Comparison of ENCODE assay signal across 8 mouse cellular contexts in the genomic region with DNA sequence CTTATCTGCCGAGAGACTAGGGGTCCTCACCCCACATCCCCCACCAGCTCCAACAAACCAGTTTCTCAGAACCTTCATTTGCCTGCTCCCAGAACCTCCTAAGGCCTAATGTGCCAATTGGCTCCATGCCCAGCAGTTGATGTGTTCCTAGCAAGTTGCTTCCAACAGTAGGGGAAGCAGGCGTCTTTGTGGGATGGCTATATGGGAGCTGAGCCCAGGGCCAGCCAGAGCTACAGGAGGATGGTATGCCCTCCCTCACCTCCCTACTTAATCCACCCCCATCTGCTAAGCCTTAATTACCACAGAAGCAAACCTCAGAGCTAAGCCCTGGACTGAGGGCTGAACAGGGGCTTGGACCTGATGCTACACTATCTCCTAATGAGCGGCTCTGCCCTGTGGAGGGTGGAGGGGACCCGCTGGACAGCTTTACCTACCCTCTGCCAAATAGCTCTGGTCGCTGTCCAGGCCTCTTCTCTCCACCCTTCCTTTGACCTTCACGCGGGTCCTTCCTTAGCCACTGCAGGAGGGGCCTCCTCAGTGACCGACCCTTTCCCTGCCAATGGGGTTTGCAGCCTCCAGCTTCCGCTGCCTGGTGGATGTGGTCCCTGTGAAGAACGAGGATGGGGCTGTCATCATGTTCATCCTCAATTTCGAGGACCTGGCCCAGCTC. TPM values are rescaled to one million over a fixed set of nuclear protein-coding genes. Genes with fewer than 3 reads are reported as not detected.
DNase-seq lines count a peak whose midpoint lies in the region; ATAC-seq lines count a peak whose summit lies in the region.

No protein-coding gene starts in this region.

- peak; percentile 60 to 61 for DNase-seq in heart, adult 18-20 months
- DNase-seq in heart, postnatal 25 days (ENCODE audit: low spot score): no peak
- DNase-seq in right cerebral cortex, adult 18-20 months: peak; percentile 47
- DNase-seq in right cerebral cortex, postnatal 25 days: no peak
- peak; percentile 67 for DNase-seq in heart, postnatal 4 days
- DNase-seq in retina, postnatal 7 days (ENCODE audit: low read depth, low spot score): peak; percentile 57
- no peak for DNase-seq in embryo, embryonic 10.5 days (ENCODE audit: low spot score)

- intact Hi-C loops in heart, postnatal 25 days (cut with DNase I): no loop called here

- ATAC-seq in granulocyte monocyte progenitor cell, adult 5-6 weeks (replicated peaks; ENCODE audit: poor library complexity, severe bottlenecking): no peak

RNA-seq across cellular contexts. Expression of a gene that starts 5.8 kb away (rescaled TPM):
- under 1 TPM in 1 of 2 experiments, not detected in 1; 0.15 TPM for total RNA-seq in heart, adult 18-20 months (2021)
- under 1 TPM in 1 of 2 experiments, not detected in 1; 0.39 TPM for total RNA-seq in heart, postnatal 25 days (2021)
- total RNA-seq in heart, postnatal 4 days (2021): under 1 TPM; 0.19 to 0.45 TPM
- 0.21 TPM in 1 of 2 replicates, not detected in the other for total RNA-seq in granulocyte monocyte progenitor cell, adult 5-6 weeks (2014; fragmentation: Nextera tagmentation)
- total RNA-seq in granulocyte monocyte progenitor cell, adult 5-6 weeks (2017): not detected in 2 replicates

RNA-seq across cellular contexts. Expression of a gene that starts 19.2 kb away (rescaled TPM):
- total RNA-seq in heart, adult 18-20 months (2021): not detected
- not detected for total RNA-seq in heart, postnatal 25 days (2021)
- not detected for total RNA-seq in heart, postnatal 4 days (2021)
- total RNA-seq in granulocyte monocyte progenitor cell, adult 5-6 weeks (2014; fragmentation: Nextera tagmentation): not detected in 2 replicates
- not detected in 2 replicates for total RNA-seq in granulocyte monocyte progenitor cell, adult 5-6 weeks (2017)

RNA-seq across cellular contexts. Expression of a gene that starts 23.0 kb away (rescaled TPM):
- 10 to 100 TPM; 40.0 to 41.6 TPM for total RNA-seq in heart, adult 18-20 months (2021)
- 10 to 100 TPM; 41.0 to 42.6 TPM for total RNA-seq in heart, postnatal 25 days (2021)
- 10 to 100 TPM; 60.9 to 66.5 TPM for total RNA-seq in heart, postnatal 4 days (2021)
- 54.6 and 55.2 TPM in 2 replicates for total RNA-seq in granulocyte monocyte progenitor cell, adult 5-6 weeks (2014; fragmentation: Nextera tagmentation)
- total RNA-seq in granulocyte monocyte progenitor cell, adult 5-6 weeks (2017): 49.8 and 49.9 TPM in 2 replicates

RNA-seq across cellular contexts. Expression of a gene that starts 45.9 kb away (rescaled TPM):
- 10 to 100 TPM; 22.2 to 25.1 TPM for total RNA-seq in heart, adult 18-20 months (2021)
- total RNA-seq in heart, postnatal 25 days (2021): 10 to 100 TPM; 25.2 to 26.9 TPM
- total RNA-seq in heart, postnatal 4 days (2021): 10 to 100 TPM; 15.5 to 17.7 TPM
- total RNA-seq in granulocyte monocyte progenitor cell, adult 5-6 weeks (2014; fragmentation: Nextera tagmentation): not detected in 2 replicates
- total RNA-seq in granulocyte monocyte progenitor cell, adult 5-6 weeks (2017): not detected in 2 replicates

RNA-seq across cellular contexts. Expression of a gene that starts 52.2 kb away (rescaled TPM):
- total RNA-seq in heart, adult 18-20 months (2021): 10 to 100 TPM; 65.6 to 68.9 TPM
- total RNA-seq in heart, postnatal 25 days (2021): 10 to 100 TPM; 68.3 to 71.5 TPM
- 10 to 100 TPM; 41.1 to 41.5 TPM for total RNA-seq in heart, postnatal 4 days (2021)
- total RNA-seq in granulocyte monocyte progenitor cell, adult 5-6 weeks (2014; fragmentation: Nextera tagmentation): 6.9 and 8.9 TPM in 2 replicates
- 11.1 and 19.2 TPM in 2 replicates for total RNA-seq in granulocyte monocyte progenitor cell, adult 5-6 weeks (2017)

Comparison
In these comparisons a context has a peak if more than half of its experiments do, and no peak if none do; other contexts are left out.
1. DNase-seq: peak in heart, adult 18-20 months (2 of 2), right cerebral cortex, adult 18-20 months (single experiment), heart, postnatal 4 days (single experiment) and retina, postnatal 7 days (single experiment); none in heart, postnatal 25 days (single experiment), right cerebral cortex, postnatal 25 days (single experiment) and embryo, embryonic 10.5 days (single experiment).